Mouse (Mus musculus): ENCODE measurements around the gene Cux1. TPM values are rescaled to one million over a fixed set of nuclear protein-coding genes. Genes with fewer than 3 reads are reported as not detected.

The Cux1 gene
- polyA plus RNA-seq, 1 experiment from 2014 or later, result 107 TPM

- Histone ChIP-seq H3K27ac (no peak overlapping the region), H3K27me3 (ENCODE audit: poor library complexity, severe bottlenecking) (no peaks in the 10 kb centered on the region), H3K36me3 (replicated peaks) (peaks cover 72% of the 10 kb centered on the region), H3K9me3 (no peaks in the 10 kb centered on the region), H3K4me1 (no peaks in the 10 kb centered on the region), H3K4me3 (no peak overlapping the region)
- DNase-seq (ENCODE audit: extremely low spot score, low spot score), result no peak
- 93% methylated on average over 2 of the region's 2 CpGs for WGBS
Measured at GRCm38 (mm10) chr5:136386757-136387156, 180.5 kb downstream of the Cux1 start.

DNA sequence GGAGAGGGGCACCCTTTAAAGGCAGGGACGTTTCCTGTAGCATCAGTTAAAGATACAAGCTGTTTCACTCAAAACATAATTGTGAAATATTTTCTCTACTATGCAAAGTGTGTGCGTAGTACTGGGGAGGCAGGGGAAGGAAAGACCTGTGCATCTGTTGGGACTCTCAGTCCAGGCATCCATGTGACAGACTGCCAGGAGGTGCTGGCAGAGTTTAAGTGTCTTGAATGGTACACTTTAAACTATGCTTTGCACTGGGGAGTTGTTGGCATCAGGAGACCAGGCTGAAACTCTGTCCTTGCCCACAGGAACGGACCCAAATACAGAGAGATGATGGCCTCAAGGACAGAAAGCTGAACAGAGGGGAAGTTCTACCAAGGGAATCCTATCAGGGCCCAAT lies 182.1 kb downstream of the Cux1 start:
- peaks cover 72% of the 10 kb centered on the region for H3K36me3 ChIP-seq (replicated peaks)
- H3K4me1 ChIP-seq, result no peaks in the 10 kb centered on the region
- H3K27ac ChIP-seq, result no peak overlapping the region
- no peaks in the 10 kb centered on the region for H3K9me3 ChIP-seq
- H3K4me3 ChIP-seq, result no peak overlapping the region
- DNase-seq (ENCODE audit: extremely low spot score, low spot score), result no peak
- no peaks in the 10 kb centered on the region for H3K27me3 ChIP-seq (ENCODE audit: poor library complexity, severe bottlenecking)
- WGBS, result 90% methylated on average over 3 of the region's 3 CpGs

GRCm38 (mm10) chr5:136382261-136383005 lies 184.9 kb downstream of the Cux1 start:
- WGBS, result 93% methylated on average over 9 of the region's 9 CpGs
- peaks cover under 1% of the 10 kb centered on the region; the same call in 1 of the 2 replicates for H3K4me1 ChIP-seq
- no peak overlapping the region for H3K4me3 ChIP-seq
- no peaks in the 10 kb centered on the region for H3K27me3 ChIP-seq (ENCODE audit: poor library complexity, severe bottlenecking)
- no peak overlapping the region for H3K27ac ChIP-seq
- peaks cover 68% of the 10 kb centered on the region for H3K36me3 ChIP-seq (replicated peaks)
- DNase-seq (ENCODE audit: extremely low spot score, low spot score), result no peak
- H3K9me3 ChIP-seq, result no peaks in the 10 kb centered on the region

- whole genome bisulfite sequencing, result 97% methylated on average over 1 of the region's 1 CpGs
- peaks cover 21% of the 10 kb centered on the region for H3K4me1 ChIP-seq
- peaks cover 62% of the 10 kb centered on the region for H3K36me3 ChIP-seq (replicated peaks)
- DNase-seq (ENCODE audit: extremely low spot score, low spot score), result no peak
- H3K27me3 ChIP-seq (ENCODE audit: poor library complexity, severe bottlenecking), result no peaks in the 10 kb centered on the region
- no peak overlapping the region for H3K27ac ChIP-seq
- no peak overlapping the region for H3K4me3 ChIP-seq
- no peaks in the 10 kb centered on the region for H3K9me3 ChIP-seq
Measured at GRCm38 (mm10) chr5:136379405-136379804, 187.9 kb downstream of the Cux1 start.

- H3K36me3 ChIP-seq (replicated peaks), result peaks cover 59% of the 10 kb centered on the region
Measured at GRCm38 (mm10) chr5:136377101-136377500, 190.2 kb downstream of the Cux1 start.

GRCm38 (mm10) chr5:136375350-136375749 lies 191.9 kb downstream of the Cux1 start:
- WGBS, result 85% methylated on average over 3 of the region's 3 CpGs
- no peak for DNase-seq (ENCODE audit: extremely low spot score, low spot score)
- H3K27me3 ChIP-seq (ENCODE audit: poor library complexity, severe bottlenecking), result no peaks in the 10 kb centered on the region
- no peak overlapping the region for H3K4me3 ChIP-seq
- no peak overlapping the region for H3K27ac ChIP-seq
- no peaks in the 10 kb centered on the region for H3K9me3 ChIP-seq
- peaks cover 21% of the 10 kb centered on the region for H3K4me1 ChIP-seq
- H3K36me3 ChIP-seq (replicated peaks), result peaks cover 58% of the 10 kb centered on the region

More at GRCm38 (mm10) chr5:136377101-136377500, 190.2 kb downstream of the Cux1 start:
- Histone ChIP-seq H3K9me3 (no peaks in the 10 kb centered on the region), H3K27me3 (ENCODE audit: poor library complexity, severe bottlenecking) (no peaks in the 10 kb centered on the region), H3K4me1 (peaks cover 21% of the 10 kb centered on the region), H3K4me3 (no peak overlapping the region), H3K27ac (no peak overlapping the region)
- DNase-seq (ENCODE audit: extremely low spot score, low spot score), result no peak
- 89% methylated on average over 3 of the region's 3 CpGs for WGBS

DNA sequence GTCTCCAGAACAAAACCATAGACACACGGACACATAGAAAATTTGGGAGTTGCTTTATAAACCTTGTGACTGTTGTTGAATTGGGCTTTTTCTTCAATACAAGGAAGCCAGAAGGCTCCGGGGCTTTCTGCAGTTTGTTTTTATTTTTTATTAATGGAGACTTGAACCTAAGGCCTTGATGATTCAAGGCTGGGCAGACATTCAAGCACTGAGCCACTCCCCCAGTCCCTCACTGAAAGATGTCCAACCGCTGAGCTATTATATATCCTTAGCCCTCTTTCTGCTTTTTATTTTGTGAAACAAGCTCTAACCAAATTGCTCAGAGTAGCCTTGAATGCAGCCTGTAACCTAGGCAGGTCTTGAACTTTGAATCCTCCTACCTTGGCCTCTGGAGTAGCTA lies 195.0 kb downstream of the Cux1 start:
- Histone ChIP-seq H3K36me3 (replicated peaks) (peaks cover 71% of the 10 kb centered on the region), H3K4me3 (no peak overlapping the region)
- WGBS, result 92% methylated on average over 3 of the region's 3 CpGs

GRCm38 (mm10) chr5:136363421-136363820 lies 203.9 kb downstream of the Cux1 start:
- no peaks in the 10 kb centered on the region for H3K27me3 ChIP-seq (ENCODE audit: poor library complexity, severe bottlenecking)
- H3K4me3 ChIP-seq, result no peak overlapping the region
- 79% methylated on average over 7 of the region's 7 CpGs for WGBS
- H3K36me3 ChIP-seq (replicated peaks), result peaks cover 91% of the 10 kb centered on the region
- no peak overlapping the region for H3K27ac ChIP-seq
- DNase-seq (ENCODE audit: extremely low spot score, low spot score), result no peak
- no peaks in the 10 kb centered on the region for H3K4me1 ChIP-seq
- H3K9me3 ChIP-seq, result no peaks in the 10 kb centered on the region

More for the DNA sequence above, 195.0 kb downstream of the Cux1 start:
- H3K27me3 ChIP-seq (ENCODE audit: poor library complexity, severe bottlenecking), result no peaks in the 10 kb centered on the region
- peaks cover 20% of the 10 kb centered on the region for H3K4me1 ChIP-seq
- DNase-seq (ENCODE audit: extremely low spot score, low spot score), result no peak
- no peak overlapping the region for H3K27ac ChIP-seq
- no peaks in the 10 kb centered on the region for H3K9me3 ChIP-seq

- WGBS, result 91% methylated on average over 6 of the region's 6 CpGs
Measured at GRCm38 (mm10) chr5:136362473-136363230, 204.6 kb downstream of the Cux1 start.

DNA sequence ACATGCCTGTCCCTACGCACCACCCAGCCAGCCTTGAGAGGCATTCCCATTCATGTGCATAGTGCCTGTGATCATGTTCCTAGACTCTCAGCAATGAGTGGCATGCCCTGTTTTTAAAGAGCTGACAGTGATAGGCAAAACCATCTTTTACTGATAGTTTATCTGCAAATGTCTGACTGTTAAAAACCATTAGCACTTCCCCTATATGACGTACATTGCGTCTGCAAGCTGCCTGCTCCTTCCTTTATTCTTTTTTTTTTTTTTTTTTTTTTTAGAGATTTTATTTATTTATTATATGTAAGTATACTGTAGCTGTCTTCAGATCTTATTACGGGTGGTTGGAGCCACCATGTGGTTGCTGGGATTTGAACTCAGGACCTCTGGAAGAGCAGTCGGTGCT lies 205.3 kb downstream of the Cux1 start:
- WGBS, result 95% methylated on average over 5 of the region's 5 CpGs
- peaks cover 91% of the 10 kb centered on the region for H3K36me3 ChIP-seq (replicated peaks)
- no peaks in the 10 kb centered on the region for H3K9me3 ChIP-seq
- DNase-seq (ENCODE audit: extremely low spot score, low spot score), result no peak
- no peaks in the 10 kb centered on the region for H3K27me3 ChIP-seq (ENCODE audit: poor library complexity, severe bottlenecking)
- H3K4me3 ChIP-seq, result no peak overlapping the region
- H3K4me1 ChIP-seq, result peaks cover 9% of the 10 kb centered on the region
- H3K27ac ChIP-seq, result no peak overlapping the region

More at GRCm38 (mm10) chr5:136362473-136363230, 204.6 kb downstream of the Cux1 start:
- no peak for DNase-seq (ENCODE audit: extremely low spot score, low spot score)
- Histone ChIP-seq H3K4me1 (peaks cover 3% of the 10 kb centered on the region; the same call in 1 of the 2 replicates), H3K4me3 (no peak overlapping the region), H3K27ac (no peak overlapping the region), H3K36me3 (replicated peaks) (peaks cover 91% of the 10 kb centered on the region), H3K9me3 (no peaks in the 10 kb centered on the region), H3K27me3 (ENCODE audit: poor library complexity, severe bottlenecking) (no peaks in the 10 kb centered on the region)

DNA sequence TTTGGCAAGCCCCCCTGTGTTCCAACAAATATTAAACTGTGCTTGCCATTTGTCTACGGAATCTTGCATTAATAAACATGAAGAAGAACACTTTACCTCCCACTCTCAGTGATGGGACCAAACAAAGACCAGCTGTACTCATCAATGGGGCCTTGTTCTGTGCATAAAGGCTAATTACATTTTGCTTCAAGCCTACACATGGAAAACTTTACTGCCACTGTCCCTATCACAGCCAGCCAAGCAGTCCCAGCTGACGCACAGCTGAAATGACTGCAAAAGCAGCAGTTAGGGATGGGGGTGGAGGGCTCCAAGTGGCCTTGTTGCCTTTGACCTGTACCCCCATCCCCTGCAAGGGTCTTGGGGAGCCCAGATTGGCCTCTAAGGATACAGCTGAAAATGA lies 210.1 kb downstream of the Cux1 start:
- H3K36me3 ChIP-seq (replicated peaks), result peaks cover 96% of the 10 kb centered on the region
- H3K27ac ChIP-seq, result 0 out of 2 replicates have a peak overlapping the region, but pooled peaks have one; percentile 11
- no peaks in the 10 kb centered on the region for H3K9me3 ChIP-seq
- H3K4me3 ChIP-seq, result no peak overlapping the region
- WGBS, result 70% methylated on average over 2 of the region's 2 CpGs
- DNase-seq (ENCODE audit: extremely low spot score, low spot score), result no peak
- peaks cover 24% of the 10 kb centered on the region for H3K4me1 ChIP-seq
- no peaks in the 10 kb centered on the region for H3K27me3 ChIP-seq (ENCODE audit: poor library complexity, severe bottlenecking)

DNA sequence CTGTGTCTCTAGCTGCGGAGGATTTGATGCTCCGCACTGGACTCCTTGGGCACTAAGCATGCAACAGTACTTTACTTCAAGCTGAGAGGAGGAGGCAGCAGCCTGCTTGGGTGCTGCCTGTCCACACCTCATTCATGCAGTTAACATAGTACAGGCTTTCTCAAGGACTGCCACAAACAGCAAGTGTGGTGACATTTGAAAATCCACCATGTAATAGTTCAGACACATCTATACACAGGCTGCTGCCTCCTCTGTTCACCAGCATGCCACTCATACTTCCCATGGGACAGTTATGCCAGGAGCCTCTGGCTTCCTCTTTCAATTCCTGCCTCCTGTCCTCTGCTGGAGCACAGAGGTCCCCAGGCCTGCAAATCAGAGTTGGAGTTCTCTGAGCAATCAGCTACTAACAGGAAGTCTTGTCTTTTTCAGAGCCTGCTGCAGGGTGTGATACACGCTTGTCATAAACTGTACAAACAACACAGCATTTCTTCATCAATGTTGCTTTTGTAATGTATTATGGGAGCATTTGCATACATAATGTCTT lies 211.6 kb downstream of the Cux1 start:
- Histone ChIP-seq H3K4me1 (peaks cover 24% of the 10 kb centered on the region), H3K27ac (no peak overlapping the region), H3K27me3 (ENCODE audit: poor library complexity, severe bottlenecking) (no peaks in the 10 kb centered on the region), H3K36me3 (replicated peaks) (peaks cover 96% of the 10 kb centered on the region), H3K9me3 (no peaks in the 10 kb centered on the region), H3K4me3 (no peak overlapping the region)
- 92% methylated on average over 3 of the region's 3 CpGs for WGBS
- DNase-seq (ENCODE audit: extremely low spot score, low spot score), result no peak

GRCm38 (mm10) chr5:136354729-136355128 lies 212.6 kb downstream of the Cux1 start:
- Histone ChIP-seq H3K27ac (no peak overlapping the region), H3K36me3 (replicated peaks) (peaks cover 94% of the 10 kb centered on the region), H3K9me3 (no peaks in the 10 kb centered on the region), H3K4me3 (no peak overlapping the region), H3K4me1 (peaks cover 24% of the 10 kb centered on the region), H3K27me3 (ENCODE audit: poor library complexity, severe bottlenecking) (no peaks in the 10 kb centered on the region)
- DNase-seq (ENCODE audit: extremely low spot score, low spot score), result no peak
- 94% methylated on average over 6 of the region's 6 CpGs for WGBS

All from forebrain, embryonic 10.5 days (tissue).